Mouse (Mus musculus) forebrain, embryonic 14.5 days (tissue): ENCODE data around the gene Vmn1r19. TPM values are rescaled to one million over a fixed set of nuclear protein-coding genes. Genes with fewer than 3 reads are reported as not detected.
"Not testable (repeated sequence)": the region's sequence is repeated elsewhere in the genome, so short reads cannot be mapped to it uniquely, and the experiment has no call there.

Experiments
- ATAC-seq: fragments of 200-750 bp; cut with Nextera tagmentation; 2 replicates; pipeline ENCODE4 v1.8.0; 2017; ENCODE audit warnings: mild to moderate bottlenecking, moderate library complexity
- DNase-seq: peaks from one replicate; pipeline ENCODE4 v3.0.0-alpha.2; 2015; ENCODE audit warnings: low spot score
- H3K27ac ChIP-seq: fragments of 300-500 bp; sonication (generic); 2 replicates; pipeline ENCODE4 v1.5.1; 2014; ENCODE audit warnings: low read depth, mild to moderate bottlenecking, control low read depth, low read length, moderate library complexity
- H3K27me3 ChIP-seq: fragments of 300-500 bp; sonication (generic); replicated peaks from 2 replicates; pipeline ENCODE4 v1.6.1; 2014; ENCODE audit warnings: low read length, control low read depth, mixed read lengths; ENCODE audit not compliant: control insufficient read depth, insufficient read depth
- H3K36me3 ChIP-seq: fragments of 300-500 bp; sonication (generic); 2 replicates; pipeline ENCODE4 v1.6.1; 2014; ENCODE audit warnings: low read length, control low read depth; ENCODE audit not compliant: control insufficient read depth, insufficient read depth
- H3K4me1 ChIP-seq: fragments of 300-500 bp; sonication (generic); 2 replicates; pipeline ENCODE4 v1.6.1; 2014; ENCODE audit warnings: antibody characterized with exemption, low read length, control low read depth; ENCODE audit not compliant: control insufficient read depth, insufficient read depth
- H3K4me2 ChIP-seq: fragments of 300-500 bp; sonication (generic); 2 replicates; pipeline ENCODE4 v1.6.1; 2014; ENCODE audit warnings: mild to moderate bottlenecking, control low read depth, low read length
- H3K4me3 ChIP-seq: fragments of 300-500 bp; sonication (generic); 2 replicates; pipeline ENCODE4 v1.5.1; 2014; ENCODE audit warnings: low read depth, low read length, control low read depth
- H3K9ac ChIP-seq: fragments of 300-500 bp; sonication (generic); 2 replicates; pipeline ENCODE4 v1.6.1; 2014; ENCODE audit warnings: mild to moderate bottlenecking, low read length, control low read depth, moderate library complexity
- H3K9me3 ChIP-seq: fragments of 300-500 bp; sonication (generic); replicated peaks from 2 replicates; pipeline ENCODE4 v1.6.1; 2016; ENCODE audit warnings: low read length, control low read depth, mixed read lengths; ENCODE audit not compliant: control insufficient read depth
- WGBS: fragments of 180-500 bp; shearing (Covaris S2); extraction: QIAGEN DNeasy Blood & Tissue Kit; methylation state at CpG from one replicate; pipeline ENCODE4 v1.1.7; 2014; 5-methylcytosine and 5-hydroxymethylcytosine counted together
- polyA plus RNA-seq: library from polyadenylated mRNA; unstranded; fragments of >200 nt; fragmentation: Nextera tagmentation; extraction: Ambion mirVana; gene quantifications from 2 replicates; pipeline ENCODE4 v1.2.1, GENCODE M21; 2014

Gene Vmn1r19
- not detected in 2 replicates for polyA plus RNA-seq

GRCm38 (mm10) chr6:57403480-57403879 lies at the start of gene Vmn1r19:
Gene Vmn1r19, plus strand, starts transcription at chr6:57403780.
- not testable (repeated sequence) for H3K27me3 ChIP-seq, H3K27ac ChIP-seq, H3K9me3 ChIP-seq, H3K4me1 ChIP-seq, H3K4me3 ChIP-seq, H3K9ac ChIP-seq, DNase-seq, H3K4me2 ChIP-seq, H3K36me3 ChIP-seq, ATAC-seq
- WGBS: 78% methylated on average over 3 of the region's 3 CpGs

- Histone ChIP-seq H3K36me3 (no peaks in the 10 kb centered on the region), H3K27me3 (no peaks in the 10 kb centered on the region), H3K4me1 (no peaks in the 10 kb centered on the region), H3K9me3 (no peaks in the 10 kb centered on the region), H3K4me2 (no peak overlapping the region), H3K27ac (no peak overlapping the region), H3K4me3 (no peak overlapping the region), H3K9ac (no peak overlapping the region)
- DNase-seq: peak; percentile 4
- ATAC-seq: no peak
- 73% methylated on average over 2 of the region's 2 CpGs for WGBS
Observed at GRCm38 (mm10) chr6:57356864-57357263, 46.7 kb upstream of the Vmn1r19 start.

GRCm38 (mm10) chr6:57363627-57364026 lies 40.0 kb upstream of the Vmn1r19 start, which contains the start of gene Vmn1r17:
Gene Vmn1r17, minus strand, starts transcription at chr6:57363727.
- Histone ChIP-seq H3K27me3 (no peaks in the 10 kb centered on the region), H3K9me3 (no peaks in the 10 kb centered on the region), H3K4me1 (no peaks in the 10 kb centered on the region), H3K4me3 (no peak within 1 kb of the TSS), H3K9ac (no peak within 1 kb of the TSS), H3K4me2 (no peak within 1 kb of the TSS), H3K27ac (no peak within 1 kb of the TSS), H3K36me3 (no peaks in the 10 kb centered on the region)
- DNase-seq (no peak), ATAC-seq (no peak)
- WGBS: 90% methylated on average over 1 of the region's 1 CpGs

- WGBS: 94% methylated on average over 1 of the region's 1 CpGs
- DNase-seq, H3K4me2 ChIP-seq, H3K4me1 ChIP-seq, H3K9ac ChIP-seq, H3K4me3 ChIP-seq, H3K9me3 ChIP-seq, H3K27me3 ChIP-seq, H3K27ac ChIP-seq, H3K36me3 ChIP-seq, ATAC-seq: not testable (repeated sequence)
Observed at GRCm38 (mm10) chr6:57365866-57366265, 37.7 kb upstream of the Vmn1r19 start.

GRCm38 (mm10) chr6:57367496-57367895 lies 36.1 kb upstream of the Vmn1r19 start:
- Histone ChIP-seq H3K4me1 (no peaks in the 10 kb centered on the region), H3K9me3 (no peaks in the 10 kb centered on the region), H3K9ac (no peak overlapping the region), H3K4me2 (no peak overlapping the region), H3K4me3 (no peak overlapping the region), H3K27ac (no peak overlapping the region), H3K27me3 (no peaks in the 10 kb centered on the region), H3K36me3 (no peaks in the 10 kb centered on the region)
- 91% methylated on average over 1 of the region's 1 CpGs for WGBS
- no peak for ATAC-seq
- DNase-seq: no peak

- Histone ChIP-seq H3K36me3 (no peaks in the 10 kb centered on the region), H3K4me1 (no peaks in the 10 kb centered on the region)
- no peak for ATAC-seq
Observed at GRCm38 (mm10) chr6:57395683-57396082, 7.9 kb upstream of the Vmn1r19 start, which contains the start of gene Vmn1r18. Gene Vmn1r18, minus strand, starts transcription at chr6:57395783.

GRCm38 (mm10) chr6:57428630-57429029 lies 25.1 kb downstream of the Vmn1r19 start, which contains the start of gene Vmn1r20:
Gene Vmn1r20, plus strand, starts transcription at chr6:57428930.
- Histone ChIP-seq H3K27ac (no peak within 1 kb of the TSS), H3K4me1 (no peaks in the 10 kb centered on the region)
- ATAC-seq: no peak

More at GRCm38 (mm10) chr6:57395683-57396082, 7.9 kb upstream of the Vmn1r19 start, which contains the start of gene Vmn1r18:
- Histone ChIP-seq H3K4me3 (no peak within 1 kb of the TSS), H3K9ac (no peak within 1 kb of the TSS), H3K9me3 (no peaks in the 10 kb centered on the region), H3K27me3 (no peaks in the 10 kb centered on the region), H3K27ac (no peak within 1 kb of the TSS), H3K4me2 (no peak within 1 kb of the TSS)
- no peak for DNase-seq

GRCm38 (mm10) chr6:57431196-57431595 lies 27.6 kb downstream of the Vmn1r19 start:
- DNase-seq: peak; percentile 30
- 85% methylated on average over 1 of the region's 1 CpGs for WGBS

More at GRCm38 (mm10) chr6:57428630-57429029, 25.1 kb downstream of the Vmn1r19 start, which contains the start of gene Vmn1r20:
- DNase-seq: no peak
- H3K9ac ChIP-seq: no peak within 1 kb of the TSS
- H3K9me3 ChIP-seq: no peaks in the 10 kb centered on the region
- H3K36me3 ChIP-seq: no peaks in the 10 kb centered on the region
- H3K27me3 ChIP-seq: no peaks in the 10 kb centered on the region
- WGBS: 80% methylated on average over 1 of the region's 1 CpGs
- no peak within 1 kb of the TSS for H3K4me2 ChIP-seq
- no peak within 1 kb of the TSS for H3K4me3 ChIP-seq

More at GRCm38 (mm10) chr6:57431196-57431595, 27.6 kb downstream of the Vmn1r19 start:
- Histone ChIP-seq H3K9me3 (no peaks in the 10 kb centered on the region), H3K4me1 (no peaks in the 10 kb centered on the region), H3K4me3 (no peak overlapping the region), H3K9ac (no peak overlapping the region), H3K27me3 (no peaks in the 10 kb centered on the region), H3K36me3 (no peaks in the 10 kb centered on the region), H3K27ac (no peak overlapping the region), H3K4me2 (no peak overlapping the region)
- no peak for ATAC-seq
